Mouse (Mus musculus) kidney, embryonic 15.5 days (tissue): Measurements from ENCODE around the gene Zfp148. TPM values are rescaled to one million over a fixed set of nuclear protein-coding genes. Genes with fewer than 3 reads are reported as not detected.

Source experiments
- ATAC-seq: fragments of 200-750 bp; cut with Nextera tagmentation; replicated peaks from 2 replicates; pipeline ENCODE4 v1.8.0; 2017; ENCODE audit warnings: moderate TSS enrichment; ENCODE audit not compliant: low FRiP score
- H3K27ac ChIP-seq: fragments of 300-500 bp; sonication (generic); 2 replicates; pipeline ENCODE4 v1.5.1; 2015; ENCODE audit warnings: mild to moderate bottlenecking, inconsistent platforms
- H3K27me3 ChIP-seq: fragments of 300-500 bp; sonication (generic); 2 replicates; pipeline ENCODE4 v1.6.1; 2015; ENCODE audit warnings: inconsistent platforms
- H3K36me3 ChIP-seq: fragments of 300-500 bp; sonication (generic); 2 replicates; pipeline ENCODE4 v1.6.1; 2015; ENCODE audit warnings: inconsistent platforms
- H3K4me1 ChIP-seq: fragments of 300-500 bp; sonication (generic); 2 replicates; pipeline ENCODE4 v1.6.1; 2015; ENCODE audit warnings: inconsistent platforms
- H3K4me2 ChIP-seq: fragments of 300-500 bp; sonication (generic); 2 replicates; pipeline ENCODE4 v1.6.1; 2015; ENCODE audit warnings: moderate library complexity, mild to moderate bottlenecking, inconsistent platforms
- H3K4me3 ChIP-seq: fragments of 300-500 bp; sonication (generic); replicated peaks from 2 replicates; pipeline ENCODE4 v1.5.1; 2015; ENCODE audit warnings: mild to moderate bottlenecking, inconsistent platforms
- H3K9ac ChIP-seq: fragments of 300-500 bp; sonication (generic); 2 replicates; pipeline ENCODE4 v1.6.1; 2015; ENCODE audit warnings: mild to moderate bottlenecking, inconsistent platforms
- H3K9me3 ChIP-seq: fragments of 300-500 bp; sonication (generic); replicated peaks from 2 replicates; pipeline ENCODE4 v1.6.1; 2016; ENCODE audit warnings: inconsistent platforms
- WGBS: fragments of 180-500 bp; shearing (Covaris S2); methylation state at CpG from one replicate; pipeline ENCODE4 v1.1.7; 2015; ENCODE audit warnings: mixed read lengths; 5-methylcytosine and 5-hydroxymethylcytosine counted together
- polyA plus RNA-seq: library from polyadenylated mRNA; unstranded; fragments of >200 nt; fragmentation: Nextera tagmentation; extraction: Ambion mirVana; gene quantifications from 2 replicates; pipeline ENCODE4 v1.2.1, GENCODE M21; 2015

Gene Zfp148
- polyA plus RNA-seq, 1 experiment from 2014 or later: 57.7 TPM

GRCm38 (mm10) chr16:33553689-33554342 is 173.2 kb downstream of the Zfp148 start:
- H3K4me3 ChIP-seq: no peak overlapping the region
- ATAC-seq: no peak
- H3K4me1 ChIP-seq: 0 out of 2 replicates have a peak, but pooled peaks cover 3% of the 10 kb centered on the region
- H3K9ac ChIP-seq: no peak overlapping the region
- no peaks in the 10 kb centered on the region for H3K27me3 ChIP-seq
- H3K27ac ChIP-seq: no peak overlapping the region
- no peaks in the 10 kb centered on the region for H3K36me3 ChIP-seq
- 47% methylated on average over 9 of the region's 9 CpGs for WGBS
- H3K9me3 ChIP-seq: no peaks in the 10 kb centered on the region
- H3K4me2 ChIP-seq: no peak overlapping the region

Other genes with a start within 250 kb of the Zfp148 start
- 17.2 and 18.9 TPM in 2 replicates for gene Osbpl11, start 195.8 kb upstream of the Zfp148 start, polyA plus RNA-seq
- gene Snx4, start 129.4 kb upstream of the Zfp148 start, polyA plus RNA-seq: 82.0 and 82.8 TPM in 2 replicates
- gene Slc12a8, start 136.5 kb downstream of the Zfp148 start, polyA plus RNA-seq: 0.84 and 1.4 TPM in 2 replicates